Mouse (Mus musculus) lung, postnatal 0 days (tissue): ENCODE measurements around the gene Gfod1. TPM values are rescaled to one million over a fixed set of nuclear protein-coding genes. Genes with fewer than 3 reads are reported as not detected.
A peak's percentile ranks its signal among the peaks of the same experiment; 100 is the strongest.

Experiments
- ATAC-seq: fragments of 200-750 bp; cut with Nextera tagmentation; 2 replicates; pipeline ENCODE4 v1.8.0; 2017; ENCODE audit warnings: moderate library complexity
- DNase-seq: peaks from one replicate; pipeline ENCODE4 v3.0.0-alpha.2; 2016; ENCODE audit warnings: low spot score
- H3K27ac ChIP-seq: fragments of 300-500 bp; sonication (generic); 2 replicates; pipeline ENCODE4 v1.5.1; 2014; ENCODE audit warnings: antibody characterized with exemption, mild to moderate bottlenecking, low read length, mixed read lengths
- H3K27me3 ChIP-seq: fragments of 300-500 bp; sonication (generic); replicated peaks from 2 replicates; pipeline ENCODE4 v1.6.1; 2014; ENCODE audit warnings: low read length, mixed read lengths; ENCODE audit not compliant: insufficient read depth
- H3K36me3 ChIP-seq: fragments of 300-500 bp; sonication (generic); 2 replicates; pipeline ENCODE4 v1.6.1; 2014; ENCODE audit warnings: low read length, mixed read lengths; ENCODE audit not compliant: insufficient read depth
- H3K4me1 ChIP-seq: fragments of 300-500 bp; sonication (generic); 2 replicates; pipeline ENCODE4 v1.6.1; 2014; ENCODE audit warnings: antibody characterized with exemption, low read depth, low read length, mixed read lengths; ENCODE audit not compliant: insufficient read depth
- H3K4me2 ChIP-seq: fragments of 300-500 bp; sonication (generic); replicated peaks from 2 replicates; pipeline ENCODE4 v1.6.1; 2014; ENCODE audit warnings: low read depth, mild to moderate bottlenecking, low read length, moderate library complexity, mixed read lengths
- H3K4me3 ChIP-seq: fragments of 300-500 bp; sonication (generic); 2 replicates; pipeline ENCODE4 v1.5.1; 2014; ENCODE audit warnings: low read depth, low read length
- H3K9ac ChIP-seq: fragments of 300-500 bp; sonication (generic); replicated peaks from 2 replicates; pipeline ENCODE4 v1.6.1; 2014; ENCODE audit warnings: low read depth, mild to moderate bottlenecking
- H3K9me3 ChIP-seq: fragments of 300-500 bp; sonication (generic); 2 replicates; pipeline ENCODE4 v1.6.1; 2016; ENCODE audit warnings: low read length, mixed read lengths
- CTCF ChIP-seq: IDR thresholded peaks from 2 replicates; pipeline ENCODE4 v1.5.1; 2016; ENCODE audit warnings: antibody characterized with exemption, mild to moderate bottlenecking
- EP300 ChIP-seq: IDR thresholded peaks from 2 replicates; pipeline ENCODE4 v1.6.1; 2016; ENCODE audit warnings: antibody characterized with exemption, mild to moderate bottlenecking, control low read depth
- whole genome bisulfite sequencing: fragments of 180-500 bp; shearing (Covaris S2); extraction: QIAGEN DNeasy Blood & Tissue Kit; methylation state at CpG from one replicate; pipeline ENCODE4 v1.1.7; 2014; 5-methylcytosine and 5-hydroxymethylcytosine counted together
- polyA plus RNA-seq: library from polyadenylated mRNA; unstranded; fragments of >200 nt; fragmentation: Nextera tagmentation; extraction: Ambion mirVana; gene quantifications from 2 replicates; pipeline ENCODE4 v1.2.1, GENCODE M21; 2015

Gfod1 gene
- polyA plus RNA-seq, 1 experiment from 2014 or later = 1.6 TPM

- ATAC-seq = no peak
These were observed 34.0 kb upstream of the Gfod1 start for GRCm38 (mm10) chr13:43338001-43338400.

GRCm38 (mm10) chr13:43336425-43337221 is 32.7 kb upstream of the Gfod1 start:
- ATAC-seq (peak; percentile 95), DNase-seq (peak; percentile 90)
- Histone ChIP-seq H3K4me2 (no peak overlapping the region), H3K4me3 (no peak overlapping the region), H3K27me3 (no peaks in the 10 kb centered on the region), H3K27ac (peak overlapping the region; percentile 63), H3K4me1 (peaks cover 16% of the 10 kb centered on the region), H3K9ac (no peak overlapping the region), H3K9me3 (no peaks in the 10 kb centered on the region), H3K36me3 (no peaks in the 10 kb centered on the region)
- 29% methylated on average over 12 of the region's 12 CpGs for WGBS
- TF ChIP-seq CTCF (no peak), EP300 (peak; percentile 96)

More at GRCm38 (mm10) chr13:43338001-43338400, 34.0 kb upstream of the Gfod1 start:
- no peaks in the 10 kb centered on the region for H3K36me3 ChIP-seq
- TF ChIP-seq EP300 (no peak), CTCF (no peak)
- WGBS = 86% methylated on average over 8 of the region's 8 CpGs
- no peak overlapping the region for H3K4me3 ChIP-seq
- no peak overlapping the region for H3K27ac ChIP-seq
- peaks cover 16% of the 10 kb centered on the region for H3K4me1 ChIP-seq
- DNase-seq = no peak
- no peaks in the 10 kb centered on the region for H3K9me3 ChIP-seq
- H3K4me2 ChIP-seq = no peak overlapping the region
- no peaks in the 10 kb centered on the region for H3K27me3 ChIP-seq
- no peak overlapping the region for H3K9ac ChIP-seq

DNA sequence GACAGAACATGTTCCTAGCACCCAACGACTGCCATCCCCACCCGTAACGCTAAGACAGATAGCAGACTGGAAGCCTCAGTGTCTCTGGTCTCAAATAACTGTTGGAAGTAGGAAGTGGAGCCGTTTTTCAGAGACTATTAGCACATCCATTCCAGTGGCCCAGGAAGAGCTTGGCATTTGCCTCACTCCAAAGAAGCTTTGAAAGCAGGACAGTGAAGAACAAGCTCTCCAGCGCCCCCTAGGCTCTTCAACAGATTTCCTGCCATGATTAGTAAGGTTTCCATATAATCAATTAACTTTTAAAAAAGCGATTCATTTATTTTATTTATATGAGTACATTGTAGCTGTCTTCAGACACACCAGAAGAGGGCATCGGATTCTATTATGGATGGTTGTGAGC is 28.6 kb upstream of the Gfod1 start:
- Histone ChIP-seq H3K27me3 (no peaks in the 10 kb centered on the region), H3K4me1 (peaks cover 6% of the 10 kb centered on the region), H3K9ac (no peak overlapping the region), H3K27ac (no peak overlapping the region), H3K9me3 (no peaks in the 10 kb centered on the region), H3K36me3 (no peaks in the 10 kb centered on the region), H3K4me3 (no peak overlapping the region), H3K4me2 (no peak overlapping the region)
- peak; percentile 40 for DNase-seq
- 41% methylated on average over 7 of the region's 7 CpGs for WGBS
- TF ChIP-seq CTCF = peak; percentile 49
- TF ChIP-seq EP300 = no peak
- no peak for ATAC-seq

- Histone ChIP-seq H3K4me1 (peaks cover 4% of the 10 kb centered on the region; the same call in 1 of the 2 replicates), H3K4me3 (no peak overlapping the region), H3K27ac (no peak overlapping the region), H3K36me3 (no peaks in the 10 kb centered on the region), H3K9me3 (no peaks in the 10 kb centered on the region), H3K27me3 (no peaks in the 10 kb centered on the region), H3K4me2 (no peak overlapping the region), H3K9ac (no peak overlapping the region)
- DNase-seq (peak; percentile 4), ATAC-seq (no peak)
- no peak for TF ChIP-seq EP300
- TF ChIP-seq CTCF = no peak
- 32% methylated on average over 11 of the region's 11 CpGs for WGBS
These were observed 27.9 kb upstream of the Gfod1 start for GRCm38 (mm10) chr13:43331721-43332444.

DNA sequence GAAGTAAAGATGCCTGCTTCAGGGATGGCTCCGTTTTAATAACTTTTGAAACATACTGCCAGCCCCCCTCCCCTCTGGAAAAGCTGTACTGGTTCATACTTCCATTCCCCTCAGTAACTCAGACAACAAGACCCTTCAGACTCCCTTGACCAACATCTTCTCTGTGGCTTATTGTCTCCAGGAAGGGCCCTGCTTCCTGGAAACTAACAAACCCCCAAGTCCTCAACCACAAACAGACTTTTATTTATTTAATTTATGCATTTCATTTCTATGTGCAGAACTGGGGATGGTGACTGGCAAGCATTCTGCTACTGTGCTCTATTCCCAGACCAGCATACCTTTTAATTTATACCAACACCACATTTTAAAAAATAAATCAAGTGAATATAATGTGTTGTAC is 21.5 kb upstream of the Gfod1 start:
- 68% methylated on average over 1 of the region's 1 CpGs for WGBS
- TF ChIP-seq CTCF (no peak), EP300 (no peak)
- Histone ChIP-seq H3K4me3 (no peak overlapping the region), H3K36me3 (no peaks in the 10 kb centered on the region), H3K9me3 (no peaks in the 10 kb centered on the region), H3K27ac (no peak overlapping the region), H3K4me1 (no peaks in the 10 kb centered on the region), H3K4me2 (no peak overlapping the region), H3K27me3 (no peaks in the 10 kb centered on the region), H3K9ac (no peak overlapping the region)
- ATAC-seq (no peak), DNase-seq (no peak)

GRCm38 (mm10) chr13:43321492-43321891 is 17.5 kb upstream of the Gfod1 start:
- Histone ChIP-seq H3K4me1 (no peaks in the 10 kb centered on the region), H3K36me3 (no peaks in the 10 kb centered on the region), H3K4me3 (no peak overlapping the region), H3K9ac (no peak overlapping the region), H3K9me3 (no peaks in the 10 kb centered on the region), H3K4me2 (no peak overlapping the region), H3K27me3 (no peaks in the 10 kb centered on the region), H3K27ac (no peak overlapping the region)
- TF ChIP-seq CTCF = peak; percentile 46
- no peak for TF ChIP-seq EP300
- no peak for ATAC-seq
- DNase-seq = no peak
- 70% methylated on average over 2 of the region's 2 CpGs for WGBS
